Mouse (Mus musculus) left cerebral cortex, postnatal 14 days (tissue): ENCODE results near the gene Nkx3-2. TPM values are rescaled to one million over a fixed set of nuclear protein-coding genes. Genes with fewer than 3 reads are reported as not detected.

Experiments used
- DNase-seq, 2 experiments: peaks; one replicate each; pipeline ENCODE4 v3.0.0; 2021 to 2022; ENCODE audit warnings: low spot score in 2 of 2, mixed read lengths in 1 of 2
- intact Hi-C: fragments of 180-260 bp; cut with DNase I; formaldehyde crosslinking; loops from one replicate; pipeline ENCODE4 v1.15.1; 2025
- total RNA-seq, 2 experiments: library from RNA; stranded (reverse); gene quantifications; 2 replicates each; pipeline ENCODE4 v1.2.3; 2021

The Nkx3-2 gene
- total RNA-seq, 2 experiments from 2014 or later, result not detected

DNA sequence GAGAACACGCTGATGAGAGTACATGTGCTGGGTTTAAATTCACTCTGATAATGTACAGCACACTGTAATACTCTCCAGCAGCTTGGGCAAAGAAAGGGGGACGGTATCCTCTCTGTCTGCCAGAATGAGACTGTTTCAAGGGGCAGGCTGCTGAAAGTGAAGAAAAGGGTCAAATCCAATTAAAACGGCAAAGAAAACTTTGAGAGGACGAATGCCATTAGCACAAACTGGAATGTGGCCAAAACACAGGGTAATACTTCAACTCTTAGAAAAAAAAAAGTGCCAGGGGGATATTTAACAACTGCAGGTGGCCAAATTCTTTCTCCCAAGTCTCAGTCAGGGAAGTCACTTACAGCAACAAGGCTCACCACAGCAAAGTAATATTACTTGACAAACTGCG lies 27.3 kb downstream of the Nkx3-2 start:
- intact Hi-C loops, result no loop called here

DNA sequence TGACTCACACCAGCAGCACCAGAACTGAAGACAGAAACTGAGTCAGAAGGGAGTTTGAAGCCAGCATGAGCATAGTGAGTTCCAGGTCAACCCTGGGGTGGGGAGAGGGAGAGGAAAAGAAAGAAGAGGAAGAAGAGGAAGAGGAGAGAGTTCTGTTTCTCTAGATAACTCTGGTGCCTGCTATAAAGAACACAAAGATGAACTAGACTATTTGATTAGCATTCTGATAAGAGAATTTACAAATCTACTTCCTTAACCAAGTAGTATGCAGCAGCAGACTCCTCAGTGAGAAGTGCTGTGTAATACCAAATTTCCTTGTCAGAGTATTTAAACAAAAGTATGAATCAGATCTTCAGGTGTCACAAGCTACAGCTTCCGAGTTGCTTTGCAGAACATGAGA lies 37.3 kb downstream of the Nkx3-2 start:
- no peak for DNase-seq
- intact Hi-C loops, result no loop called here

More for the DNA sequence above, 27.3 kb downstream of the Nkx3-2 start:
- DNase-seq, result no peak

DNA sequence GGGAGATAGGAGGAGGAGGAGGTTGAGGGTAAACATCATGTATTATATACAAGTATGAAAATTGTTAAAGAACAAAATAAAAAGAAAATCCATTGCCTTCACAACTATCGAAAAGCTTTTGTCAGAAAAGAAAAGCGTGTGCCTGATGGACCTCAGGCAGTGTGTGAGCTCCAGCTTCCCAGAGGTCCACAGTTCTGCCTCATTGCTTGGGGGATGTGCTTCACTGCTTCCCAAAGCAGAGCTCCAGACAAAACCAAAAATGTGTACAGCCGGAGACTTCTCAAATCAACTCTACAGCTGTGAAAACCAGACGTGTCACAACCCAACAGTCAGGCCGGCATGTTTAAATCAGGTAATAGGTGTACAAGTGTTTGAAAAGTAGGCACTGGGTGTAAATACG lies 38.7 kb downstream of the Nkx3-2 start:
- no peak for DNase-seq
- intact Hi-C loops, result no loop called here

Other genes starting within 250 kb of the Nkx3-2 start
- 10 to 100 TPM; 60.8 TPM for gene Rab28, start 56.3 kb downstream of the Nkx3-2 start, total RNA-seq
- 10 to 100 TPM; 35.6 to 36.0 TPM for gene Bod1l, start 79.8 kb upstream of the Nkx3-2 start, total RNA-seq